Mouse (Mus musculus): Measurements from ENCODE around the gene Srsf1.

The Srsf1 gene

GRCm38 (mm10) chr11:88071113-88071512 is 23.9 kb downstream of the Srsf1 start:
- DNase-seq (ENCODE audit: extremely low spot score) = no peak

DNA sequence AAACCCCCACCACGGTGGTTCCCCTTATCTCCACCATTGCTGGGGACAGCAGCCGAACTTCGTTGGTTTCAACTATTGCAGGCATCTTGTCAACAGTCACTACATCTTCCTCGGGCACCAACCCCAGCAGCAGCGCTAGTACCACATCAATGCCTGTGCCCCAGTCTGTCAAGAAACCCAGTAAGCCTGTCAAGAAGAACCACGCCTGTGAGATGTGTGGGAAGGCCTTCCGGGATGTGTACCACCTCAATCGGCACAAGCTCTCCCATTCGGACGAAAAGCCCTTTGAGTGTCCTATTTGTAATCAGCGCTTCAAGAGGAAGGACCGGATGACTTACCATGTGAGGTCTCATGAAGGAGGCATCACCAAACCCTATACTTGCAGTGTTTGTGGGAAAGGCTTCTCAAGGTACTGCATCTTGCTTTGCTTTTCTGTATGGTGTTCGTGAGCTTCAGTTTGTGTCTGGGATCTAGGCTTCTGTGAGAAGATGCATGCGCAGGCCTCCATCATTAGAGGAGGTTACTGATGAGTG is 26.2 kb downstream of the Srsf1 start:
- DNase-seq (ENCODE audit: extremely low spot score) = no peak

GRCm38 (mm10) chr11:88075701-88076100 is 28.5 kb downstream of the Srsf1 start:
- no peak for DNase-seq (ENCODE audit: extremely low spot score)

GRCm38 (mm10) chr11:88076394-88076793 is 29.2 kb downstream of the Srsf1 start:
- no peak for DNase-seq (ENCODE audit: extremely low spot score)

DNA sequence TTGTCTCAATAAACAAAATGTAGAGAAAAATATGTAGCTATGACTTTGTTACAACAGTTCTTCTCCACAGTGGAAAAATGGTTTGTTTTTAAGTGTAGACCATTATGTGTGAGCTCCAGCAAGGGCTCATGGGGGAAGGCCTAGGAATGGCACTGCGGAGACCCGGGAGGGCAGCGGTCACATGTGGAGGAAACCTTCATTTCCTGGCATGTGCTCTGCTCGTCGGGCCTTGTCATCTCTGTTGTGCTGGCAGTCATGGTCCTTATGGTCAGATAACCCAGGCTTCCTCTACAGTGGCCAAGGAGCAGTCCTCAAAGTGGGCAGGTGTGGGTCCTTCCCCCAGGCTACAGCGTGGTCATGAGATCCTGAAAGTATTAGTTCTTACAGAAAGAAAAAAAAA is 36.5 kb downstream of the Srsf1 start:
- no peak for DNase-seq (ENCODE audit: extremely low spot score)

GRCm38 (mm10) chr11:88086737-88087627 is 39.8 kb downstream of the Srsf1 start:
- peak; percentile 91 for DNase-seq (ENCODE audit: extremely low spot score)

- DNase-seq (ENCODE audit: extremely low spot score) = no peak
These were observed 42.0 kb downstream of the Srsf1 start for GRCm38 (mm10) chr11:88089150-88089549.

DNA sequence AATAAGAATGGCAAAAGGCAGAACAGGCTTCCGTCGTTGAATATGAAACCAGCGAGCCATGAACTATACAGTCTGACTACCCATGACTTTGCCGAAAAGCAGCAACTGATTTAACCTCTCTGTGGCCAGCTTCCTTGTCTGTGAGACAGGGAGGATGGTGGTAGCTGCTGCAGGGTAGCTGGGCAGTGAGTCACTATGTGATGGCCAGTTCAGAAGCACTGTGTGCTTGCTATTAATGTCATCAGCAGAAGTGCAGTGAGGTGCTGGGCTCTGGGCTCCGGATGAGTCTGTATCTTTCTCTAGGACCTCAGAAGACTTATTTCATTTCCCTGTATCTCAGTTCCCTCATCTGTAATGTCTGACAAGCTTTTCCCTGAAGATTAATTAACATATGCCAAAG is 43.1 kb downstream of the Srsf1 start:
- DNase-seq (ENCODE audit: extremely low spot score) = no peak

- DNase-seq (ENCODE audit: extremely low spot score) = no peak
These were observed 44.8 kb downstream of the Srsf1 start for GRCm38 (mm10) chr11:88091949-88092348.

DNA sequence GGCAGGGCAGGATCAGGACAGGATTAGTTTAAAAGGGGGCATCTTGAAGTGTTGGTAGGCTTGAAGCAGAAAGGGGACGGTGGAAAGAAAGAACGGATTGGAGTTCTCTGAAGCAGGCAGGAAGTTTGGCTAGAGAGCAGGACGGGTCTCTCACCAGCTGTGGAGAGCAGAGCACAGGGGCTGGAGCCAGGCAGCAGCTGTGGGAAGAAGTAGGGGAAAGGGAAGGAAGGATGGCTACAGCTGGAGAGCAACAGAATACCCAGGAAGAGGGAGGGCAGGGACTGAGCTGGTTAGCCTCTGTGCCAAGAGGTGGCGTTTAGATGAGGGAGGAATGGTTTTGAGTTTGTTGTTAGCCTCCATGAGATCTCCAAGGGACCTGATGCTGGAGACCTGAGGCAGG is 50.0 kb downstream of the Srsf1 start:
- DNase-seq (ENCODE audit: extremely low spot score) = no peak

DNA sequence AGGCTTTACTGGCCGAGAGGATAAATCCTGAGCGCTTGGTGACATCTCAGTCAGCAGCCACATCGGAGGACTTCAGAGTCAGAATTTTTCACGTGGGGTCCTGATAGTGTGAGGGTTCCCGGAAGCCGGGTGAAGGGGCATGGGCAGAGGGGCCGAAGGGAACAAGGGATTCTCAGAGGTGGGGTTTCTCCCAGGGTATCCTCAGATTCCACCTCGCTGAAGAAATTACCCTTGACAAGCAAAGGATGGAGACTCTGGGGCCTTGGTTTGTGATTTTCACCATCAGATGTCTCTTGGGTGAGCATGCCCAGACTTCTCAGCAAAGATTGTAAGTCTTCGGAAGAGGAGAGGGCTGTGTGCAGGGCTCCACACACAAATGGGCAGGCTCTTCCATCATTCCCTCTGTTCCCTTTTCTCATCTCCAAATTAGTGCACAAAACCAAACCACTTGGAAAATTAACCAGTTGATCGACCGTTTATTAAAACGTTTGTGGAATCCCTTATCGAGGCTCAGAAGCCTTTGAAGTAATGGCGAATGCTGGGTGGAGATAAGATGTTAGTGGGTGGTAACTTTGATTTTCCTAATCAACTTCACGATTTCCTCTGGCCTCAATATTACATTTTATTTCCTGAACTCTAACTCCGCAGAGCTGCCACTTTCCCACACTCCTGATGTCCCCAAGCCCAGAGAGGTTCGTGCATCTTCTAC is 51.0 kb downstream of the Srsf1 start, which contains the start of gene Cuedc1:
Gene Cuedc1, plus strand, starts transcription at position 38 of the 709 bp plus-strand sequence.
- no peak for DNase-seq (ENCODE audit: extremely low spot score)

DNA sequence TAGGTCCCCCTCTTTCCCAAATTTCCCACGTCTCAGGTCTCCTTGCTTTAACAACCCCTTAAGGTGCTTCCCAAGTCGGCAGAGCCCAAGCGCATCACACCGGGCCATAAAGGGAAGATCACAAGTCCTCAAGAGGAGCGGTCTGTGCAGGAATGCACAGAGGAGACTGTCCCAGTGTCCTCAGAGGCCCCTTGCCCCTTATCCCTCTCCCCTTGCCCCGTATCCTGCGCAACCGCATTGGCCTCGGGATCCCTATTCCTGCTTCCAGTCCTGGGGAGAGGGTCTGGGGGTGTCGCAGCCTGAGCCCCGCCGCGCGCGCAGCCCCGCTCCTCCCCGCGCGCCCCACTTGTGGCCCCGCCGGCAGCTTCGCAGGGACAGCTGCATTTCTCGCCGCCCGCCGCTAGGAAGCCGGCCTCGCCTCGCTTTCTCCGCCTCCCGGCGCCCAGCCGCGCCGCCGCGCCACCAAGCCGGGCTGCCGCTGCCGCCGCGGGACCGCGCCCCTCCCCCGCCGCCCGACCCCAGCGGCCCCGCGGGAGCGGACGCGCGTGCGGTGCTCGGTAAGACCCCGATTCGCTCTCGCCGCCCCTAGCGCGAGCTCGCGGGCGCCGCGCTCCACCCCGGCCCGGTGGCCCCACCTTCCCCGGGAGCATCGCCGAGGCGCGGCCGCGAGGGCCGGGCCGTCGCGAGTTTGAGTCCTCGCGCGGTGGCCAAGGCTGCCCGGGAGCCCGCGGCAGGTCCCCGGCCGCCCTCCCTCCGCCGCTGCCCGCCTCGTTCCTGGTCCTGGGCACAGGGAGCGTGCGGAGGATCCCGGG is 51.8 kb downstream of the Srsf1 start:
- DNase-seq (ENCODE audit: extremely low spot score) = peak; percentile 85

GRCm38 (mm10) chr11:88099599-88100023 is 52.4 kb downstream of the Srsf1 start:
- DNase-seq (ENCODE audit: extremely low spot score) = peak; percentile 82

- DNase-seq (ENCODE audit: extremely low spot score) = no peak
These were observed 53.0 kb downstream of the Srsf1 start for GRCm38 (mm10) chr11:88100170-88100569.
